In the genomic region with DNA sequence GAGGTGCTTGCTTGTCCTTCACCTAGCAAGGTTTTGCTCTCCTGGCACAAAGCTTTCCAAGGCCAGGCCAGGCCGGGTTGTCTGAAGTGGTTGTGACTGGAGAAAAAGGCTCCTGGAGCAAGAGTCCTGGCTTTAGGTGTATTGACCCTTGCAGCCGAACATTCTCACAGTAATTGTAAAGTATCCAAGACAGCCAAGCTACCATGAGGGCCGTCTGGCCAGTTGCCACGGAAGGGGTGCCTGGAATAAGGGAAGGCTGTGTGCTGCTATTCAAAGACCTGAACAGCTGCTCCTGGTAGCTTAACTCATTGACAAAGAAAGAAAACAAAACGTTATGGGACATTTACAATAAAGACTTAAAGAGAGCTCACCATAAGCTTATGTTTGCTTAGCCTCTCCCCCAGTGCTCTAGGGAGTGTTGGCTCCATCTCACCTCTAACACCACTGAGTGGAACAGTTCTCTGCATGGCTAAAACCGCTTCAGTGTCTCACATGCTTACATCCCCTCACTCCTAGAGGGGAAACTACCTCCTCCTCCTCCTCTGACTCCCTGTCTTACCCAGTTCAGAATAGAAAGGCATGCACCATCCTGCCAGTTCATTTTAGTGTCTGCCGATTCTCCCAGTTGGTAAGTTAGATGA, we compare ENCODE assay signal across 12 mouse cellular contexts. TPM values are rescaled to one million over a fixed set of nuclear protein-coding genes. Genes with fewer than 3 reads are reported as not detected.
DNase-seq lines count a peak whose midpoint lies in the region; ATAC-seq and TF ChIP-seq lines count a peak whose summit lies in the region.
"Had no signal": no experiment of that assay in that cellular context is flagged by ENCODE, and none has a peak within 500 bp of the region (broad histone marks: within the 10 kb centered on the region; RNA-seq: fewer than 3 reads in every experiment).

No protein-coding gene starts in this region.

- intact Hi-C loops in gastrocnemius, adult 2 months (cut with DNase I), result no loop called here
- intact Hi-C loops in left cerebral cortex, postnatal 4 days (cut with DNase I), result no loop called here

- peak overlapping the region; percentile 41; the same call in 1 of the 2 replicates for H3K27ac ChIP-seq in gastrocnemius, adult 2 months
- peak overlapping the region; percentile 78 for H3K27ac ChIP-seq in forebrain, embryonic 14.5 days (ENCODE audit: low read depth, low read length)
- H3K27ac ChIP-seq in midbrain, embryonic 14.5 days (replicated peaks; ENCODE audit: low read depth, low read length), result 0 out of 2 replicates have a peak overlapping the region, but pooled peaks have one; percentile 21
- H3K27ac ChIP-seq: limb, embryonic 12.5 days; macrophage had no signal

- H3K4me2 ChIP-seq in forebrain, embryonic 14.5 days (ENCODE audit: low read length), result peak overlapping the region; percentile 18; the same call in 1 of the 2 replicates
- no peak overlapping the region for H3K4me2 ChIP-seq in midbrain, embryonic 14.5 days (ENCODE audit: low read length)
- H3K4me2 ChIP-seq: limb, embryonic 12.5 days had no signal

- no peaks in the 10 kb centered on the region for H3K27me3 ChIP-seq in forebrain, embryonic 14.5 days (replicated peaks; ENCODE audit: control insufficient read depth, insufficient read depth, low read length)
- no peaks in the 10 kb centered on the region for H3K27me3 ChIP-seq in midbrain, embryonic 14.5 days (ENCODE audit: control insufficient read depth, insufficient read depth, low read length)
- H3K27me3 ChIP-seq: limb, embryonic 12.5 days had no signal

- H3K9ac ChIP-seq in forebrain, embryonic 14.5 days (ENCODE audit: low read length), result 0 out of 2 replicates have a peak overlapping the region, but pooled peaks have one; percentile 18
- no peak overlapping the region for H3K9ac ChIP-seq in midbrain, embryonic 14.5 days (replicated peaks; ENCODE audit: low read length)
- H3K9ac ChIP-seq: limb, embryonic 12.5 days had no signal

- no peak for TF ChIP-seq CTCF in gastrocnemius, adult 2 months (IDR thresholded peaks at IDR 0.05)

- peak; percentile 77 for ATAC-seq in forebrain, embryonic 14.5 days
- peak; percentile 37; the same call in 1 of the 2 replicates for ATAC-seq in midbrain, embryonic 14.5 days (ENCODE audit: low FRiP score, low TSS enrichment)

- H3K36me3 ChIP-seq in forebrain, embryonic 14.5 days (ENCODE audit: control insufficient read depth, insufficient read depth, low read length), result 0 out of 2 replicates have a peak, but pooled peaks cover 6% of the 10 kb centered on the region
- H3K36me3 ChIP-seq in midbrain, embryonic 14.5 days (ENCODE audit: control insufficient read depth, insufficient read depth, low read length), result 0 out of 2 replicates have a peak, but pooled peaks cover 5% of the 10 kb centered on the region

- H3K9me3 ChIP-seq in forebrain, embryonic 14.5 days (replicated peaks; ENCODE audit: control insufficient read depth, low read length), result no peaks in the 10 kb centered on the region
- no peaks in the 10 kb centered on the region for H3K9me3 ChIP-seq in midbrain, embryonic 14.5 days (ENCODE audit: control insufficient read depth, low read length)

- DNase-seq in gastrocnemius, adult 2 months, result no peak
- no peak for DNase-seq in gastrocnemius, adult 18-20 months (ENCODE audit: low spot score)
- peak; percentile 48 for DNase-seq in left cerebral cortex, postnatal 4 days
- DNase-seq in left cerebral cortex, adult 9 months (ENCODE audit: low spot score in 2 of 2), result no peak
- peak; percentile 86 for DNase-seq in forebrain, embryonic 14.5 days (ENCODE audit: low spot score)
- peak; percentile 75 for DNase-seq in midbrain, embryonic 14.5 days
- DNase-seq in spleen, postnatal 14 days (ENCODE audit: low spot score in 2 of 2), result no peak
- no peak for DNase-seq in kidney, adult 9 months
- DNase-seq: adrenal gland, postnatal 36 days; kidney, postnatal 25 days had no signal

- H3K4me3 ChIP-seq in gastrocnemius, adult 2 months, result no peak overlapping the region
- H3K4me3 ChIP-seq in forebrain, embryonic 14.5 days (ENCODE audit: low read depth, low read length), result no peak overlapping the region
- H3K4me3 ChIP-seq in midbrain, embryonic 14.5 days (replicated peaks; ENCODE audit: low read depth, low read length), result no peak overlapping the region
- H3K4me3 ChIP-seq: limb, embryonic 12.5 days had no signal

- 21% methylated on average over 7 of the region's 7 CpGs for WGBS in forebrain, embryonic 14.5 days
- 40% methylated on average over 7 of the region's 7 CpGs for WGBS in midbrain, embryonic 14.5 days

- H3K4me1 ChIP-seq in forebrain, embryonic 14.5 days (ENCODE audit: control insufficient read depth, insufficient read depth, low read length), result peaks cover 54% of the 10 kb centered on the region
- H3K4me1 ChIP-seq in midbrain, embryonic 14.5 days (ENCODE audit: control insufficient read depth, insufficient read depth, low read length), result peaks cover 57% of the 10 kb centered on the region

RNA-seq across cellular contexts. Expression of a gene that starts 6.1 kb away (rescaled TPM):
- total RNA-seq in gastrocnemius, adult 2 months (2021), result 10 to 100 TPM; 10.7 to 12.8 TPM
- total RNA-seq in gastrocnemius, adult 18-20 months (2021), result 10 to 100 TPM in 1 of 2 experiments, 1 to 10 TPM in 1; 9.9 to 10.9 TPM
- 10 to 100 TPM; 71.5 to 80.9 TPM for total RNA-seq in left cerebral cortex, postnatal 4 days (2021)
- polyA plus RNA-seq in forebrain, embryonic 14.5 days (2014; fragmentation: Nextera tagmentation; extraction: Ambion mirVana), result 24.0 and 36.6 TPM in 2 replicates
- polyA plus RNA-seq in midbrain, embryonic 14.5 days (2014; fragmentation: Nextera tagmentation; extraction: Ambion mirVana), result 37.0 and 41.5 TPM in 2 replicates

Comparison
In these comparisons a context has a peak if more than half of its experiments do, and no peak if none do; other contexts are left out.
1. DNase-seq: peak in left cerebral cortex, postnatal 4 days (single experiment), forebrain, embryonic 14.5 days (single experiment) and midbrain, embryonic 14.5 days (single experiment); none in gastrocnemius, adult 2 months (single experiment), gastrocnemius, adult 18-20 months (single experiment), left cerebral cortex, adult 9 months (0 of 2), spleen, postnatal 14 days (0 of 2) and kidney, adult 9 months (single experiment).
2. H3K27ac ChIP-seq: peak in every context shown above with its lines; median percentile 78 in forebrain, embryonic 14.5 days; 41 in gastrocnemius, adult 2 months; 21 in midbrain, embryonic 14.5 days.
3. RNA of a gene that starts 6.1 kb away (total RNA-seq): 71.5 to 80.9 TPM in left cerebral cortex, postnatal 4 days; 10.7 to 12.8 TPM in gastrocnemius, adult 2 months and 9.9 to 10.9 TPM in gastrocnemius, adult 18-20 months; every median in the first group is over 4 times any median in the second.